Mouse (Mus musculus) liver, embryonic 14.5 days (tissue): ENCODE measurements at regions not wholly inside any gene's neighbourhood (a gene's known extent, or its start where the extent isn't known, plus 50 kb on each side); places are given as distances from the start of the nearest gene placed in this dataset.

Experiments used
- CTCF ChIP-seq: IDR thresholded peaks from 2 replicates; pipeline ENCODE4 v1.5.1; 2016; ENCODE audit warnings: antibody characterized with exemption, low read depth, control low read depth
- EP300 ChIP-seq: IDR thresholded peaks from 2 replicates; pipeline ENCODE4 v1.6.1; 2016; ENCODE audit warnings: antibody characterized with exemption, low read depth

DNA sequence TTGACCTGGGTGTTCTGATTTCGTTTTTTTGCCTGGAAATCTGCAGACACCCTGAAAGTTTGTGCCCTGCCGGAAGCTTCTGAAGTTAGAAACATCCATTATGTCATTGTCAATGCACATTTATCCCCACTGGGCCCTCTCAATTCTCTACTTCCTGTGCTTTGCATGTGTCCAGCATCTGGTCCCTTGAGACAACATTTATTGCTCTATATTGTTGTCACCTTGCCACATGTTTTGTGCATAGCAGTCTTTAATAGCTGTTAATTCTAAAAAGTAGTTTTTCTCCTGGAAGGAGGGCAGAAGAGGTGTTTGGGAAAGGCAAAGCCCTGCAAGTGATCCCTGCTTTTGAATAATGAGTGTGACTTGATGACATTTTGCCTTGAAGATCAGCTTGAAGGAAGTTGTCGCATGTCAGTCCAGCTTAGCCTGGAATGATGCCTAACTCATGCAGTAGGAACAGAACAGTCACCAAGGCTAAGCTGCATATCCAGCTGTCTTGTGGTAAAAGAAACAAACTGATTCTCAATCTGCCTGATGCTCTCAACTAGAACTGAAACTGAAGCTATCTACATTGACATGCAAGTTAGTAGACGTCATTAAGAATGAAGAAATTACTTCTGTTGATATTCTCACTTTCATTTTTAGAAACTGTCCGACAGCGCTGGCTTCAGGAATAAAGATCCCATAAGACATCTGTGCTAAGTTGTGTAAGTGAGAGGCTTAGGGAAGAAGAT, 152.9 kb downstream of the Gm9733 start:
- TF ChIP-seq CTCF (no peak), EP300 (no peak)
